Mouse (Mus musculus): Measurements from ENCODE around the gene Ivd.

GRCm38 (mm10) chr2:118841774-118842173 lies 20.0 kb upstream of the Ivd start:
- TF ChIP-seq POLR2A (IDR thresholded peaks at IDR 0.05; ENCODE audit: insufficient read depth, low read length): no peak
- TF ChIP-seq CTCF (IDR thresholded peaks at IDR 0.05; ENCODE audit: low read depth, low read length): no peak
- no peak for TF ChIP-seq EP300 (IDR thresholded peaks at IDR 0.05; ENCODE audit: insufficient read depth, low read depth, low read length)
